Mouse (Mus musculus) hindbrain, embryonic 13.5 days (tissue): Measurements from ENCODE around the gene Camk1d. TPM values are rescaled to one million over a fixed set of nuclear protein-coding genes. Genes with fewer than 3 reads are reported as not detected.

Source experiments
- ATAC-seq: fragments of 200-750 bp; cut with Nextera tagmentation; 2 replicates; pipeline ENCODE4 v1.8.0; 2017; ENCODE audit warnings: moderate TSS enrichment; ENCODE audit not compliant: low FRiP score
- H3K27ac ChIP-seq: fragments of 300-500 bp; sonication (generic); 2 replicates; pipeline ENCODE4 v1.5.1; 2015; ENCODE audit warnings: inconsistent platforms, mild to moderate bottlenecking, moderate library complexity
- H3K27me3 ChIP-seq: fragments of 300-500 bp; sonication (generic); 2 replicates; pipeline ENCODE4 v1.6.1; 2015; ENCODE audit warnings: mild to moderate bottlenecking, inconsistent platforms
- H3K36me3 ChIP-seq: fragments of 300-500 bp; sonication (generic); 2 replicates; pipeline ENCODE4 v1.6.1; 2015; ENCODE audit warnings: mild to moderate bottlenecking, inconsistent platforms
- H3K4me1 ChIP-seq: fragments of 300-500 bp; sonication (generic); replicated peaks from 2 replicates; pipeline ENCODE4 v1.6.1; 2015; ENCODE audit warnings: inconsistent platforms
- H3K4me2 ChIP-seq: fragments of 300-500 bp; sonication (generic); 2 replicates; pipeline ENCODE4 v1.6.1; 2015; ENCODE audit warnings: inconsistent platforms, mild to moderate bottlenecking, moderate library complexity
- H3K4me3 ChIP-seq: fragments of 300-500 bp; sonication (generic); 2 replicates; pipeline ENCODE4 v1.5.1; 2015; ENCODE audit warnings: mild to moderate bottlenecking, inconsistent platforms
- H3K9ac ChIP-seq: fragments of 300-500 bp; sonication (generic); 2 replicates; pipeline ENCODE4 v1.6.1; 2015; ENCODE audit warnings: mild to moderate bottlenecking, inconsistent platforms
- H3K9me3 ChIP-seq: fragments of 300-500 bp; sonication (generic); 2 replicates; pipeline ENCODE4 v1.6.1; 2016; ENCODE audit warnings: inconsistent platforms
- WGBS: fragments of 180-500 bp; shearing (Covaris S2); methylation state at CpG from one replicate; pipeline ENCODE4 v1.1.7; 2015; 5-methylcytosine and 5-hydroxymethylcytosine counted together
- polyA plus RNA-seq: library from polyadenylated mRNA; unstranded; fragments of >200 nt; fragmentation: Nextera tagmentation; extraction: Ambion mirVana; gene quantifications from 2 replicates; pipeline ENCODE4 v1.2.1, GENCODE M21; 2015

Camk1d gene
- polyA plus RNA-seq, 1 experiment from 2014 or later = 3.5 TPM

DNA sequence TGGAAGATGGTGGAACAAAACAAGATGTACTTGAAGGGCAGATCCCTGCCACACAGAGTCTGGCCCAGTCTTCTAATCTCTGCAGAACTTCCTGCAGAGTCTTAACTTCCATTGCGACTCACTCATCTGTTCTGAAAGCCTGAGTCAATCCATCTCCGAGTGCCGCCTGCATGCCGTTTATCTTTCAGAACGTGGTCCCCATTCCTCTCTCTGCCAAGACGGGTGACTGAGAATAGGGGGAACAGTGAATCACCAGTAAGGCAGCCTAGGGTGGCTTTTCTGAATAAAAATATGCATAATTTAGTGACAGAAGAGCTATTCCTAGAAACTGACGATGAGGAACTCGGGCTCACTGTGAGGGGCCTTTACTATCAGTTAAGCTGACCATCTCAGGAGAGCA is 284.4 kb downstream of the Camk1d start:
- H3K4me1 ChIP-seq = peaks cover 19% of the 10 kb centered on the region
- no peak for ATAC-seq
- H3K27me3 ChIP-seq = no peaks in the 10 kb centered on the region
- WGBS = 39% methylated on average over 8 of the region's 8 CpGs
- no peaks in the 10 kb centered on the region for H3K9me3 ChIP-seq
- H3K27ac ChIP-seq = no peak overlapping the region
- no peak overlapping the region for H3K4me2 ChIP-seq
- no peak overlapping the region for H3K4me3 ChIP-seq
- no peak overlapping the region for H3K9ac ChIP-seq
- no peaks in the 10 kb centered on the region for H3K36me3 ChIP-seq

DNA sequence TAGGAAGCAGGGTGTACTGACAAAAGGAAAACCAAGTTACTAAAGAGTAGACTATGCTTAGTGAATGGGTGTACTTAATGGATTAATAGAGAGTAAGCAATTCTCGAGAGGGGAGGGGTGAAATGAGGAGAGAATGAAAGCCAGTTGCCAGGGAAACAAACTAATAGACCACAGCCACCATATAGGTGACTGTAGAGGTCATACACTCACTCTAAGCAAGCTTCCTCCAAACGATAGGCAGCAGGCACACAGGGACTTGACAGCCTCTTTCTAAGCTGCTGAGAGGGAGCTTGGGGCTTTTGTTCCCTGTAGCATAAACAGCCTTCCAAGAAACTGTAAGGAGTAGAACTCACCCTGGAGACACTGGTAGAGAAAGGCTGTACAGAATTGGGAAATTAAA is 288.2 kb downstream of the Camk1d start:
- Histone ChIP-seq H3K9ac (no peak overlapping the region), H3K27me3 (no peaks in the 10 kb centered on the region), H3K4me2 (no peak overlapping the region), H3K4me1 (peaks cover 19% of the 10 kb centered on the region), H3K9me3 (no peaks in the 10 kb centered on the region), H3K36me3 (no peaks in the 10 kb centered on the region), H3K4me3 (no peak overlapping the region), H3K27ac (0 out of 2 replicates have a peak overlapping the region, but pooled peaks have one; percentile 1)
- WGBS = 11% methylated on average over 2 of the region's 2 CpGs
- peak; percentile 59 for ATAC-seq

DNA sequence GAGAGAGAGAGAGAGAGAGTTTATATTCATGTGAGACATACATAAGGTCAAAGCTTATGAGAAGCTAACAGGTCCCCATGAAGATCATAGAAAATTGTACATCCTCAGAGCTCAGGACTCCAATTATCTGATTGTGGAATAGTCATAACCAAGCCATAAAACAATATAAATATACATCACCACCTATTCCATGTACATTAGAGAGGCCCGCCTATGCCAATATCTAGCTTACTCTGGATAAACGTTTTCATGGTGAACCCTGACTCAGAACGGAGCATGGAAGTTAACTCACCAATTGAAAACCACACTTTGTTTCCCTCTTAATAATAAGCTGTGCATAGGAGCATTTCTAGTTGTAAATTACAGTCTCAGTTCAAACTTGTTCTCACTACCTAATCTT is 288.7 kb downstream of the Camk1d start:
- no peak overlapping the region for H3K9ac ChIP-seq
- H3K4me1 ChIP-seq = peaks cover 19% of the 10 kb centered on the region
- H3K9me3 ChIP-seq = no peaks in the 10 kb centered on the region
- 83% methylated on average over 3 of the region's 3 CpGs for WGBS
- H3K4me2 ChIP-seq = no peak overlapping the region
- H3K36me3 ChIP-seq = no peaks in the 10 kb centered on the region
- ATAC-seq = no peak
- no peak overlapping the region for H3K4me3 ChIP-seq
- no peak overlapping the region for H3K27ac ChIP-seq
- H3K27me3 ChIP-seq = no peaks in the 10 kb centered on the region

DNA sequence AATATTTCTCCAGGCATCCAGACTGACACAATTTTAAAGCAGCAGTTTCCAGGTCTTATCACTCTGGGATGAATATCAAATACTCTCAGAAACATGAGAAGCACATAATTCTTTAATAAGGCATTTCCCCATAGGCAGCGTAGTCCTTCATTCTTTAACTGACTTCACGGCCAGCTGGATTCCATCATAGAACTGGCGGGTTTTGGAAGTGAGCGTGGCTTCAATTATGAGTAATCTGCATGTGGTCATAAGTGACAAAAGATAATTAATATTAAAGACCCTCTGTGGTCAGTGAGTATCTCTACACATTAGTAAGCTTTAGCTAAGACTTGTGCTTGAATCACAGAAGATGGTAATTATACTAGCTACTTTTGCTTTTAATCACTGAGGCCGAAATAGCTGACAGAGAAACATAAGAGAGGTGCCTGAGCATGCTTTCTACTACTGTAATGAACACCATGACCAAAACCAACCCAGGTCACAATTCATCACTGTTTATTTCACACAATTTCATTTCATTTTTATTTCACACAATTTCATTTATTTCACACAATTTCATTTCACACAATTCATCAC is 293.6 kb downstream of the Camk1d start:
- H3K4me3 ChIP-seq = no peak overlapping the region

DNA sequence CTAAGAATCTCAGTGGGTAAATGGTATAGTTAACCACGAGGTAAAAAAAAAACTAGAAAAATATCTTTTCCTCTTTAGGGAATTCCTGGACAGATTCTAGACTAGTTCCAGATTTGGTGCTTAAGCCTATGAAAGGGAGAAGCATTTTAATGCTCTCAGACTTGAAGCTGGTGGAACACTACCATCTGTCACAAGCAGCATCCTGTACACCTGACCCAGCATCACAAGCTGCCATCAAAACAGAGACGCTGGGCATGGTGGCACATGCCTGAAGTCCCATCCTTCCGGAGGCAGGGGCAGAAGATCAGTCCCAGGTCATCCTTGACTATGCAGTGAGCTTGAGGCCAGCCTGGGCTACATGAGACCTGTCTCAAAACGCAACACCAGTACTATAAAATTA is 295.5 kb downstream of the Camk1d start:
- H3K4me2 ChIP-seq = no peak overlapping the region
- no peaks in the 10 kb centered on the region for H3K36me3 ChIP-seq
- WGBS = 94% methylated on average over 4 of the region's 4 CpGs

More for the DNA sequence above, 293.6 kb downstream of the Camk1d start:
- H3K9ac ChIP-seq = no peak overlapping the region
- no peaks in the 10 kb centered on the region for H3K36me3 ChIP-seq
- no peaks in the 10 kb centered on the region for H3K27me3 ChIP-seq
- WGBS = 66% methylated on average over 5 of the region's 5 CpGs
- no peaks in the 10 kb centered on the region for H3K9me3 ChIP-seq
- no peak overlapping the region for H3K27ac ChIP-seq
- H3K4me2 ChIP-seq = no peak overlapping the region
- H3K4me1 ChIP-seq = 0 out of 2 replicates have a peak, but pooled peaks cover under 1% of the 10 kb centered on the region
- ATAC-seq = no peak

DNA sequence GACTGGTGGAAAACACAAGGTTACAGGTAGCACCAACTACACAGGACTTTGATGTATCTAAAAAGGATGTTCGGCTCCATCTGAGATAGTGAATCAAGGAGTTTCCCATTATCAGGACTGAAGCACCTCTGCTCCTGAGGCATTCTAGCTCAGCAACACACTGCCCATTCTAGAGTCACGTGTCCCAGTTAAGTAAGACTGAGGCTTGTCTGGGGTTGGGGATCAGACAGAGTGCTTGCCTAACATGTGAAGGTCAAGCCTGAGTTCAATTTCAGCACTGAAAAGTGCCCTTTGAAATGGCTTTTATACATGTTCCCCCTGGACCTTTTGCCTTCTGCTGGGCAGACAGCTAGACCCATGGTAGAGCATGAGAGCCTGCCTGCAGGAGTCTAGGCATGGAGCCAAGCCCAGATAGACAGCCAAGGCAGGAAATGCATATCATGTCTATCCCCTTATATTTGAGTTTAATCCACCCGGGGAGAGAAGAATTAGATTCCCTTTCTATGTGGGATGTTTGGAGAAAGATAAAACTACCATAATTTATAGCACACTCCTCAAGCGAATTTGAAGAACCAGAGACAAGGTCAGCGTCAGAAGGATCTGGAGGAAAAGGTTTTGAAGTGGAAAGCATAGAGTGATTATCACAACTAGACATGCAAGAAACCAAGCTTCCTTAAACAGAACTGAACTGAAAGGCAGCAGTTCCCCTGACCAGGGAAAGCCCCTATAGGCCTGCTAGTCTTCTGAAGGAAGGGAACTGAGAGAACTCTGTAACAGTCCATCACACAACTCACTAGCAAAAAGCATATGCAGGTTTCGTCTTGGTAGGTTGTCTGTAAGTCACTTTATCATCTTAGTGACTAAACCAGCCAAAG is 296.9 kb downstream of the Camk1d start:
- Histone ChIP-seq H3K4me2 (no peak overlapping the region), H3K27ac (no peak overlapping the region), H3K9me3 (no peaks in the 10 kb centered on the region), H3K36me3 (no peaks in the 10 kb centered on the region), H3K27me3 (no peaks in the 10 kb centered on the region), H3K4me1 (no peaks in the 10 kb centered on the region), H3K9ac (no peak overlapping the region), H3K4me3 (no peak overlapping the region)
- ATAC-seq = no peak
- WGBS = 87% methylated on average over 6 of the region's 6 CpGs

More for the DNA sequence above, 295.5 kb downstream of the Camk1d start:
- Histone ChIP-seq H3K9me3 (no peaks in the 10 kb centered on the region), H3K27me3 (no peaks in the 10 kb centered on the region), H3K4me3 (no peak overlapping the region), H3K9ac (no peak overlapping the region), H3K4me1 (no peaks in the 10 kb centered on the region), H3K27ac (no peak overlapping the region)
- ATAC-seq = no peak

DNA sequence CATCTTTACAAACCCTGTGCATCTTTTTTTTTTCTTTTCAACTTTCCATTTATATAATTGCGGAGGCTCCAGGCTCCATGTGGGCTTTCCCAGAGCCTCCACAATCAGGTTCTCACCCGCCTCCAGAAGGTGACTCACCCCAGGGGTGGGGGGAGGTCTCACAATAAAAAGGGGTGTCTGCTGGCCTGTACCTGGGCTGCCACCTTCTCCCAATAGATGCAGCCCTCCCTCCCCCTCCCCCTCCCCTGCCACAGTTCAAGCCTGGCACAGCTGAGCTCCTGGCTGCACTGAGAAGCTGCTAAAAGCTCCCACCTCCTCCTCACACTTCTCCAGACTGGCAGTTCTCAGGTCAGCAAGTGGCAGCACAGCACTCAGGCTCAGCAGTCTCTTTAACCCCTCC is 302.5 kb downstream of the Camk1d start:
- Histone ChIP-seq H3K36me3 (no peaks in the 10 kb centered on the region), H3K4me3 (no peak overlapping the region), H3K9me3 (no peaks in the 10 kb centered on the region), H3K27ac (no peak overlapping the region), H3K9ac (no peak overlapping the region), H3K27me3 (no peaks in the 10 kb centered on the region), H3K4me2 (no peak overlapping the region), H3K4me1 (no peaks in the 10 kb centered on the region)
- whole genome bisulfite sequencing = 67% methylated on average over 2 of the region's 2 CpGs
- no peak for ATAC-seq

DNA sequence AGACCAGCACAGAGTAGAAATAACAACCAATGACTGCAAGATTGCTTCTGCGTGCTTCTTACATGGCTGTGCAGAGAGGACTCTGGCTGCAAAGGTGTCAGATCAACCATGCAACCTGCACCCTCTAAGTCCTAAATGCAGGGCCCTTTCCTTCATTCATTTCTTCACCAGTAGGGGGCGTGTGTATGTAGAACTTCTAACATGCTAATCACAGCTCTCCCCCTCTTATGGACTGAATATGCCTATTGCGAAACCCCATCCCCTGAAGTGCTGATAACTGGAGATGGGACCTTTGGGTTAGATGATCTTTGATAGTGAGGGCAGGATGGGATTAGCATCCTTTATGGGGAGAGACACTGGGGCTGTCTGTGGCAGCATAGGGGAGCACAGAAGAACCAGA is 310.5 kb downstream of the Camk1d start:
- no peak for ATAC-seq
- Histone ChIP-seq H3K9ac (no peak overlapping the region), H3K4me1 (no peaks in the 10 kb centered on the region), H3K27me3 (no peaks in the 10 kb centered on the region), H3K27ac (no peak overlapping the region), H3K36me3 (no peaks in the 10 kb centered on the region), H3K4me2 (no peak overlapping the region), H3K4me3 (no peak overlapping the region), H3K9me3 (no peaks in the 10 kb centered on the region)
- WGBS = 59% methylated on average over 3 of the region's 3 CpGs

DNA sequence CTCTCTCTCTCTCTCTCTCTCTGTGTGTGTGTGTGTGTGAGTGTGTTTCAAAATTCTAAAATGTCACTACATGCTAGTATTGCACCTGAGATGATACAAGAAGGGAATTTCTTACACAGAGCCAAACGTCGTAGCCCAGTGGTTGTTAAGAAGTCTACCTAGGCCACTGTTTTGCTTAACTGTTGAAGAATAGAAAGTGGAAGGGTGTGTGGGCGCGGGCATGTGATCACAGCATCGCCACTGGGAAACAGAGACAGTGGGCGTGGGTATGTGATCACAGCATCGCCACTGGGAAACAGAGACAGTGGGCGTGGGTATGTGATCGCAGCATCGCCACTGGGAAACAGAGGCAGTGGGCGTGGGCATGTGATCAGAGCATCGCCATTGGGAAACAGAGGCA is 312.3 kb downstream of the Camk1d start:
- no peak overlapping the region for H3K9ac ChIP-seq
- H3K9me3 ChIP-seq = no peaks in the 10 kb centered on the region
- H3K4me3 ChIP-seq = no peak overlapping the region
- no peaks in the 10 kb centered on the region for H3K36me3 ChIP-seq
- H3K4me2 ChIP-seq = no peak overlapping the region
- ATAC-seq = no peak
- WGBS = 87% methylated on average over 12 of the region's 12 CpGs
- H3K4me1 ChIP-seq = peaks cover 4% of the 10 kb centered on the region; the same call in 1 of the 2 replicates
- H3K27me3 ChIP-seq = no peaks in the 10 kb centered on the region
- no peak overlapping the region for H3K27ac ChIP-seq

DNA sequence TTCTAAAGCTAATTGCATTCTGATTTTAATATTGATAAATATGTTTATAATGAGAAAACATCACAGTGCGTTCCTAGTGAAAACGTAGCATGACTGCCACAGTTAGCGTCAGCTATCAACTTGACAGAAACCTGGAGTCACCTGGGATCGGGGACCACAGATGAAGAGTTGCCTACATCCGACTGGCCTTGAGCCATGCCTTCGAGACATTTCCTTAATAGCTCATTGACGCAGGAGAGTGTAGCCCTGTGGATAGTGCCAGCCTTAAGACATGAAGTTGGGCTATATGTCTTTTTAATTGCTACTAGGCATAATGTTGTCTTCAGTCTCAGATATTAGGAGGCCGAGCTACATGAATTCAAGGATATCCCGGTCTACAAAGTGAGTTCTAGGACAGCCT is 315.8 kb downstream of the Camk1d start:
- no peak overlapping the region for H3K9ac ChIP-seq
- no peaks in the 10 kb centered on the region for H3K27me3 ChIP-seq
- H3K36me3 ChIP-seq = no peaks in the 10 kb centered on the region
- WGBS = 74% methylated on average over 9 of the region's 9 CpGs
- no peaks in the 10 kb centered on the region for H3K9me3 ChIP-seq
- H3K4me1 ChIP-seq = peaks cover 4% of the 10 kb centered on the region; the same call in 1 of the 2 replicates
- H3K4me2 ChIP-seq = no peak overlapping the region
- no peak overlapping the region for H3K4me3 ChIP-seq
- peak; percentile 73 for ATAC-seq
- 0 out of 2 replicates have a peak overlapping the region, but pooled peaks have one; percentile 0 for H3K27ac ChIP-seq

DNA sequence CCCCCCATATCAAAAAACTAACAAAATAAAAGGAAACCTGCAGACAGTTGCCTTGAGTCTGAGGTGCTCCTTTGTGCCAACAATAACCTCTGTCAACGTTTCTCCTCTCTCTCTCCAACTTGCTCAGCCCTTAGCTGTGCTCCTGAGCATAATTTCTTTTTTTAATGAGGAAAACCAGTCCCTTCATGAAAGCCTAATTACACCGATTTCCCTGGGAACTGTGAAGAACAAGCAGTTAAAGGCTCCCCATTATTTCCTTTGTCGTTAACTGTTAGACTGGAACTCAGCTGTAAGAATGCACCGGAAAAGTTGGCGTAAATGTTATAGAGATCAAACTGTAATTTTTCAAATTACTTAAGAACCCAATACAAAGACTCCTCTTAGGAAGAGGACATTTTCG is 316.3 kb downstream of the Camk1d start:
- H3K27ac ChIP-seq = peak overlapping the region; percentile 8; the same call in 1 of the 2 replicates
- H3K27me3 ChIP-seq = no peaks in the 10 kb centered on the region
- no peaks in the 10 kb centered on the region for H3K9me3 ChIP-seq
- WGBS = 46% methylated on average over 6 of the region's 6 CpGs
- H3K4me2 ChIP-seq = no peak overlapping the region
- H3K4me1 ChIP-seq = peaks cover 4% of the 10 kb centered on the region; the same call in 1 of the 2 replicates
- H3K9ac ChIP-seq = no peak overlapping the region
- H3K36me3 ChIP-seq = no peaks in the 10 kb centered on the region
- no peak overlapping the region for H3K4me3 ChIP-seq
- peak; percentile 40 for ATAC-seq

DNA sequence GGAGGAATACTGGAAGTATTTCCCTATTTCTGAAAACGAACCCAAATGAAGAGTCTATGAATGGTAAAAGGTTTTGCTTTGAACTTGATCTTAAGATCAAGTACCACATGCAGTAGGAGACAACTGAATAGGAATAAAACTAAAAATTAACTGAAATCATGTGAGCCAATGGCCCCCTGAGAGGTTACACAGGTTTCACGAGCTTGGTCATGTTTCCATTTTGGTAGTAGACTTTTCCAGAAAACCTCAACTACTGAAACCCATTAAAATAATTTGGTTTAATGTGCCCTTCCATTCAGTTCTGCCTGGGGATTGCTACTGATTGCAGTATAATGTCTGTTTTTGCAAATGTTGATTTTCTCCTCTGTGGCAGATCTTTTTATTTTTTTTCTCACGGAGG is 316.8 kb downstream of the Camk1d start:
- ATAC-seq = no peak
- no peak overlapping the region for H3K4me2 ChIP-seq
- H3K27me3 ChIP-seq = no peaks in the 10 kb centered on the region
- H3K36me3 ChIP-seq = no peaks in the 10 kb centered on the region
- WGBS = 64% methylated on average over 3 of the region's 3 CpGs
- H3K4me3 ChIP-seq = no peak overlapping the region
- H3K27ac ChIP-seq = 0 out of 2 replicates have a peak overlapping the region, but pooled peaks have one; percentile 8
- no peaks in the 10 kb centered on the region for H3K9me3 ChIP-seq
- H3K9ac ChIP-seq = no peak overlapping the region
- peaks cover 4% of the 10 kb centered on the region; the same call in 1 of the 2 replicates for H3K4me1 ChIP-seq
